Mouse (Mus musculus) layer of hippocampus, adult 9-10 months (tissue): ENCODE data around the gene Fen1.

Experiments
- DNase-seq: peaks from one replicate; pipeline ENCODE4 v3.0.0; 2022; ENCODE audit warnings: low spot score

The Fen1 gene

GRCm38 (mm10) chr19:10203848-10204615, at the start of gene Fen1, which contains the start of gene Tmem258:
Fen1 (minus strand) TSS chr19:10204169.
Tmem258 (plus strand) TSS chr19:10204014.
- peak; percentile 98 for DNase-seq

GRCm38 (mm10) chr19:10248128-10248527, 44.2 kb upstream of the Fen1 start:
- no peak for DNase-seq

- DNase-seq = no peak
Measured at GRCm38 (mm10) chr19:10247165-10247564, 43.2 kb upstream of the Fen1 start.

- no peak for DNase-seq
Measured at GRCm38 (mm10) chr19:10244183-10244582, 40.2 kb upstream of the Fen1 start.

- no peak for DNase-seq
Measured at GRCm38 (mm10) chr19:10242916-10243315, 38.9 kb upstream of the Fen1 start.

GRCm38 (mm10) chr19:10240654-10241305, 36.8 kb upstream of the Fen1 start, which contains the start of gene Myrf:
Myrf (minus strand) TSS chr19:10240748.
- DNase-seq = no peak

GRCm38 (mm10) chr19:10239975-10240653, 36.1 kb upstream of the Fen1 start:
- DNase-seq = no peak

- DNase-seq = no peak
Measured at GRCm38 (mm10) chr19:10239419-10239818, 35.5 kb upstream of the Fen1 start.

- DNase-seq = no peak
Measured at GRCm38 (mm10) chr19:10238477-10238876, 34.5 kb upstream of the Fen1 start.

- no peak for DNase-seq
Measured at GRCm38 (mm10) chr19:10235784-10236565, 32.0 kb upstream of the Fen1 start.

GRCm38 (mm10) chr19:10232327-10233017, 28.5 kb upstream of the Fen1 start:
- no peak for DNase-seq

GRCm38 (mm10) chr19:10231871-10232270, 27.9 kb upstream of the Fen1 start:
- DNase-seq = no peak

GRCm38 (mm10) chr19:10231016-10231415, 27.0 kb upstream of the Fen1 start:
- no peak for DNase-seq

- no peak for DNase-seq
Measured at GRCm38 (mm10) chr19:10225767-10226166, 21.8 kb upstream of the Fen1 start.

GRCm38 (mm10) chr19:10224637-10225453, 20.9 kb upstream of the Fen1 start:
- DNase-seq = no peak

GRCm38 (mm10) chr19:10223561-10223960, 19.6 kb upstream of the Fen1 start:
- no peak for DNase-seq

GRCm38 (mm10) chr19:10222656-10223055, 18.7 kb upstream of the Fen1 start:
- no peak for DNase-seq

GRCm38 (mm10) chr19:10221585-10221984, 17.6 kb upstream of the Fen1 start:
- DNase-seq = no peak

GRCm38 (mm10) chr19:10219593-10219992, 15.6 kb upstream of the Fen1 start:
- no peak for DNase-seq

GRCm38 (mm10) chr19:10219108-10219507, 15.1 kb upstream of the Fen1 start:
- DNase-seq = no peak

GRCm38 (mm10) chr19:10216101-10216500, 12.1 kb upstream of the Fen1 start:
- DNase-seq = no peak
